Mouse (Mus musculus): ENCODE results near the gene Glyat.

DNA sequence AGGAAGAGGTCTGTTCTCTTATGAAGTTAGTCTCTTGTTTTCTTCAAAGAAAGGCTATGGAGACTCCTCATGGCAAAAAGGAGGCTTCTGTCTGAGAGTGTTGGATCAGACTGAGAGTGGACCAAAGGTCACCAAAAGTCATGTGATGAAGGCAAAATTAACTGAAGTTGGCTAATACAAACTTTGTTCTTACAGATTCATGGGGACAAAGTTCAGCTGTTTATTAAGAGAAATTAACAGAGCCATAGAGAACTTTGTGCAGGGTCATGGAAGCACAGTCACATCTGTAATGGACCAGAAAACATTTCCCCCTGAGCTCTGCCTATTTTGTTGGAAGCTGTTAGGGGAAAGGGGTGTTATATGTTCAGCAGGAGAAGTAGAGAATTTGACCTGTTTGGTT, 24.8 kb upstream of the Glyat start:
- TF ChIP-seq USF1 (IDR thresholded peaks at IDR 0.05; ENCODE audit: low read depth) (no peak), CTCF (IDR thresholded peaks at IDR 0.05; ENCODE audit: control insufficient read depth, insufficient read depth, insufficient read length) (no peak), MAX (IDR thresholded peaks at IDR 0.05) (no peak)

Data from C2C12 (cell line).